Mouse (Mus musculus) forebrain, embryonic 11.5 days (tissue): Measurements from ENCODE around the gene Brinp2. TPM values are rescaled to one million over a fixed set of nuclear protein-coding genes. Genes with fewer than 3 reads are reported as not detected.

ENCODE experiments used
- ATAC-seq: fragments of 200-750 bp; cut with Nextera tagmentation; replicated peaks from 2 replicates; pipeline ENCODE4 v1.8.0; 2017; ENCODE audit warnings: moderate TSS enrichment; ENCODE audit not compliant: low FRiP score
- DNase-seq: peaks from one replicate; pipeline ENCODE4 v3.0.0-alpha.2; 2017; ENCODE audit warnings: low spot score
- H3K27ac ChIP-seq: fragments of 300-500 bp; sonication (generic); 2 replicates; pipeline ENCODE4 v1.5.1; 2014; ENCODE audit warnings: low read depth, low read length
- H3K27me3 ChIP-seq: fragments of 300-500 bp; sonication (generic); 2 replicates; pipeline ENCODE4 v1.6.1; 2014; ENCODE audit warnings: mild to moderate bottlenecking, low read length, mixed read lengths; ENCODE audit not compliant: control insufficient read depth, insufficient read depth
- H3K36me3 ChIP-seq: fragments of 300-500 bp; sonication (generic); 2 replicates; pipeline ENCODE4 v1.6.1; 2014; ENCODE audit warnings: mild to moderate bottlenecking, low read length, moderate library complexity, mixed read lengths; ENCODE audit not compliant: control insufficient read depth, insufficient read depth
- H3K4me1 ChIP-seq: fragments of 300-500 bp; sonication (generic); replicated peaks from 2 replicates; pipeline ENCODE4 v1.6.1; 2014; ENCODE audit warnings: low read length, mixed read lengths; ENCODE audit not compliant: control insufficient read depth, insufficient read depth
- H3K4me2 ChIP-seq: fragments of 300-500 bp; sonication (generic); 2 replicates; pipeline ENCODE4 v1.6.1; 2014; ENCODE audit warnings: low read depth, mild to moderate bottlenecking, low read length, moderate library complexity, mixed read lengths; ENCODE audit not compliant: severe bottlenecking
- H3K4me3 ChIP-seq: fragments of 300-500 bp; sonication (generic); 2 replicates; pipeline ENCODE4 v1.5.1; 2014; ENCODE audit warnings: low read depth, low read length
- H3K9ac ChIP-seq: fragments of 300-500 bp; sonication (generic); 2 replicates; pipeline ENCODE4 v1.6.1; 2014; ENCODE audit warnings: low read length
- H3K9me3 ChIP-seq: fragments of 300-500 bp; sonication (generic); 2 replicates; pipeline ENCODE4 v1.6.1; 2016; ENCODE audit warnings: low read length, mixed read lengths; ENCODE audit not compliant: control insufficient read depth
- WGBS: fragments of 180-500 bp; shearing (Covaris S2); extraction: QIAGEN DNeasy Blood & Tissue Kit; methylation state at CpG from one replicate; pipeline ENCODE4 v1.1.7; 2014; 5-methylcytosine and 5-hydroxymethylcytosine counted together
- polyA plus RNA-seq: library from polyadenylated mRNA; unstranded; fragments of >200 nt; fragmentation: Nextera tagmentation; extraction: Ambion mirVana; gene quantifications from 2 replicates; pipeline ENCODE4 v1.2.1, GENCODE M21; 2014

Gene Brinp2
- polyA plus RNA-seq, 1 experiment from 2014 or later = 6.2 TPM

DNA sequence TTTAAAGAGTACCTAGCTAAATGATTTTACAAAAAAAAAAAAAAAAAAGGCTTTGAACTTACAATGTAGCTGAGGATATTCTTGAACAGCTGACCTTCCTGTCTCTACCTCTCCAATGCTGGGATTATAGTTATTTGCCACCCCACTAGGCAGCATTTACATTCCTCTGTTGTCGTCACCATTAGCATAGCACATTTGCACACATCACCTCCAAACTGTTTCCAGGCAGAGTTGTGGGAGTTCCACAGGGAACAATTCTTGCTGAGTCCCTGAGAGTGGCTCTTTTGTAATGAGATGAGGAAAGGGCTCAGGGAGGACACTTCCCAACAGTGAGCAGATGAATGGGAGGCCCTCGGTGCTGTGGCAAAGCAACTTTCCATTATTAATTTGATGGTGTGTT, 153.2 kb downstream of the Brinp2 start:
- Histone ChIP-seq H3K9ac (no peak overlapping the region), H3K9me3 (no peaks in the 10 kb centered on the region), H3K36me3 (no peaks in the 10 kb centered on the region), H3K27me3 (no peaks in the 10 kb centered on the region), H3K4me3 (no peak overlapping the region), H3K27ac (no peak overlapping the region), H3K4me2 (no peak overlapping the region), H3K4me1 (no peaks in the 10 kb centered on the region)
- DNase-seq (no peak), ATAC-seq (no peak)
- 37% methylated on average over 2 of the region's 2 CpGs for WGBS

Other genes starting within 250 kb of the Brinp2 start
- 19.2 and 19.5 TPM in 2 replicates for gene Astn1, start 5.9 kb upstream of the Brinp2 start, polyA plus RNA-seq